Mouse (Mus musculus) neural tube, embryonic 11.5 days (tissue): ENCODE measurements around the gene Golgb1. TPM values are rescaled to one million over a fixed set of nuclear protein-coding genes. Genes with fewer than 3 reads are reported as not detected.

ENCODE experiments used
- ATAC-seq: fragments of 200-750 bp; cut with Nextera tagmentation; 2 replicates; pipeline ENCODE4 v1.8.0; 2017; ENCODE audit warnings: moderate number of reproducible peaks, mild to moderate bottlenecking, moderate TSS enrichment, moderate library complexity; ENCODE audit not compliant: insufficient read depth, low FRiP score, low TSS enrichment
- DNase-seq: peaks from one replicate; pipeline ENCODE4 v3.0.0-alpha.2; 2015; ENCODE audit warnings: low spot score
- H3K27ac ChIP-seq: fragments of 300-500 bp; sonication (generic); 2 replicates; pipeline ENCODE4 v1.5.1; 2014; ENCODE audit warnings: low read depth, mild to moderate bottlenecking, low read length
- H3K27me3 ChIP-seq: fragments of 300-500 bp; sonication (generic); 2 replicates; pipeline ENCODE4 v1.6.1; 2014; ENCODE audit warnings: mild to moderate bottlenecking, low read length, mixed read lengths; ENCODE audit not compliant: control insufficient read depth, insufficient read depth
- H3K36me3 ChIP-seq: fragments of 300-500 bp; sonication (generic); 2 replicates; pipeline ENCODE4 v1.6.1; 2014; ENCODE audit warnings: mild to moderate bottlenecking, low read length, moderate library complexity, mixed read lengths; ENCODE audit not compliant: control insufficient read depth, insufficient read depth
- H3K4me1 ChIP-seq: fragments of 300-500 bp; sonication (generic); 2 replicates; pipeline ENCODE4 v1.6.1; 2014; ENCODE audit warnings: low read length, mixed read lengths; ENCODE audit not compliant: control insufficient read depth, insufficient read depth
- H3K4me2 ChIP-seq: fragments of 300-500 bp; sonication (generic); 2 replicates; pipeline ENCODE4 v1.6.1; 2014; ENCODE audit warnings: low read depth, mild to moderate bottlenecking, moderate library complexity
- H3K4me3 ChIP-seq: fragments of 300-500 bp; sonication (generic); 2 replicates; pipeline ENCODE4 v1.5.1; 2014; ENCODE audit warnings: low read depth, low read length
- H3K9ac ChIP-seq: fragments of 300-500 bp; sonication (generic); 2 replicates; pipeline ENCODE4 v1.6.1; 2014; ENCODE audit warnings: mild to moderate bottlenecking, low read length
- H3K9me3 ChIP-seq: fragments of 300-500 bp; sonication (generic); 2 replicates; pipeline ENCODE4 v1.6.1; 2016; ENCODE audit warnings: low read length; ENCODE audit not compliant: control insufficient read depth
- WGBS: fragments of 180-500 bp; shearing (Covaris S2); extraction: QIAGEN DNeasy Blood & Tissue Kit; methylation state at CpG from one replicate; pipeline ENCODE4 v1.1.7; 2014; 5-methylcytosine and 5-hydroxymethylcytosine counted together
- polyA plus RNA-seq: library from polyadenylated mRNA; unstranded; fragments of >200 nt; fragmentation: Nextera tagmentation; extraction: Ambion mirVana; gene quantifications from 2 replicates; pipeline ENCODE4 v1.2.1, GENCODE M21; 2014

Golgb1 gene
- polyA plus RNA-seq, 1 experiment from 2014 or later = 74.2 TPM

GRCm38 (mm10) chr16:36943591-36943990 is 68.7 kb downstream of the Golgb1 start:
- Histone ChIP-seq H3K4me2 (no peak overlapping the region), H3K9ac (no peak overlapping the region), H3K27ac (no peak overlapping the region), H3K4me3 (no peak overlapping the region), H3K27me3 (no peaks in the 10 kb centered on the region), H3K4me1 (no peaks in the 10 kb centered on the region), H3K36me3 (no peaks in the 10 kb centered on the region), H3K9me3 (no peaks in the 10 kb centered on the region)
- WGBS = 94% methylated on average over 3 of the region's 3 CpGs
- ATAC-seq = no peak
- DNase-seq = no peak

- Histone ChIP-seq H3K9me3 (no peaks in the 10 kb centered on the region), H3K4me3 (no peak overlapping the region), H3K9ac (no peak overlapping the region), H3K4me2 (no peak overlapping the region), H3K36me3 (no peaks in the 10 kb centered on the region), H3K4me1 (no peaks in the 10 kb centered on the region), H3K27me3 (no peaks in the 10 kb centered on the region), H3K27ac (no peak overlapping the region)
- ATAC-seq (no peak), DNase-seq (no peak)
- 50% methylated on average over 12 of the region's 12 CpGs for WGBS
These were observed 70.0 kb downstream of the Golgb1 start for GRCm38 (mm10) chr16:36944895-36945424.

DNA sequence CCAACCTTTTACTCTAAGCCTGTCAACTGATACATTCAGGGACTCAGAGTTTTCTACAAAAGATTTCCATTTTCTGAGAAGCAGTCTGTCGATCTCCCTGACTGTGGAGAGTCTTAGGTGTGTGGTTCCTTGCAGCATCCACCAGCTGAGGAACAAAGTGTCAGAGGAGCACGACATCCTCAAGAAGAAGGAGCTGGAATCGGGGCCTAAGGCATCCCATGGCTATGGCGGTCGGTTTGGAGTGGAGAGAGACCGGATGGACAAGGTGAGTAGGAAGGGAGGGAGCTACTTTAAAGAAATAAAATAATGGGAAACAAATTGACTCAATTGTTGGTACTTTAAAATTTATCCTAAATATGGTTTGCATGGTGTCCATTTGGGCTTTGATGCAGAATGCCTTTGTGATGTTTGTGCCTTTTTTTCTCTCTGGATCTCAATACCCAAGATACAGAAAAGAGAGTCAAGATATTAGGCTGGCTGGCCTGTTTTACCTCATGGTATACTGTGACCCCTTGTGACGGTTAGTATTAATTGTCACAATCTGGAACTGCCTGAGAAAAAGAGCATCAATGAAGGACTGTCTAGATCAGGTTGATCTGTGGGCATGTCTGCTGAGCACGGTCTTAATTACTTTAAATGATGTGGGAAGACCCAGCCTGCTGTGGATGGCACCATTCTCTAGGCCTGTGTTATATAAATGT is 71.7 kb downstream of the Golgb1 start:
- no peak overlapping the region for H3K4me2 ChIP-seq
- no peak for DNase-seq
- 88% methylated on average over 8 of the region's 8 CpGs for WGBS
- no peak overlapping the region for H3K9ac ChIP-seq
- H3K4me3 ChIP-seq = no peak overlapping the region
- H3K27ac ChIP-seq = no peak overlapping the region
- H3K9me3 ChIP-seq = no peaks in the 10 kb centered on the region
- no peaks in the 10 kb centered on the region for H3K36me3 ChIP-seq
- H3K27me3 ChIP-seq = no peaks in the 10 kb centered on the region
- ATAC-seq = no peak
- H3K4me1 ChIP-seq = no peaks in the 10 kb centered on the region

DNA sequence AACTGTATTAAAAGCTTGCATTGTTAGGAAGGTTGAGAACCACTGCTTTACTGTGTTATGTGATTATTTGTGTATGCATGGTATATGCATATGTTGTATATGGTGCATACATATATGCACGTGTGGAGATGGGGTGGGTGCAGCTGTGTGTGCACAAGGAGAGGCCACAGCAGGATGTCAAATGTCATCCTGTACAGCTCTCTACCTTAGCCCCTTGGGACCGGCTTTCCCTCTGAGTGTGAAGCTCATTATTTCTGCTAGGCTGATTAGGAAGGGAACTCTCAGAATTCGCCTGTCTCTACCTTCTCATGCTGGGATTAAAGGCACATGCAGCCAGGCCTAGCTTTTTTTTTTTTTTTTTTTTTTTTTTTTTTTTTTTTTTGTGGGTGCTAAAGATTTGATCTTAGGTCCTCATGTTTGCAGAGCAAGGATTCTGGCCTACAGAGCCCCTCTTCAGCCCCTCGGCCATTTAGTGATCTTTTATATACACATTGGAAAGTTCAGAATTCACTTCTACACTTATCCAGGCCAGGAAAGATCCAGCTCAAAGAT is 72.8 kb downstream of the Golgb1 start:
- no peaks in the 10 kb centered on the region for H3K9me3 ChIP-seq
- no peak overlapping the region for H3K4me2 ChIP-seq
- H3K27me3 ChIP-seq = no peaks in the 10 kb centered on the region
- no peaks in the 10 kb centered on the region for H3K4me1 ChIP-seq
- 75% methylated on average over 4 of the region's 4 CpGs for WGBS
- DNase-seq (no peak), ATAC-seq (no peak)
- H3K27ac ChIP-seq = no peak overlapping the region
- H3K36me3 ChIP-seq = no peaks in the 10 kb centered on the region
- no peak overlapping the region for H3K4me3 ChIP-seq
- no peak overlapping the region for H3K9ac ChIP-seq

DNA sequence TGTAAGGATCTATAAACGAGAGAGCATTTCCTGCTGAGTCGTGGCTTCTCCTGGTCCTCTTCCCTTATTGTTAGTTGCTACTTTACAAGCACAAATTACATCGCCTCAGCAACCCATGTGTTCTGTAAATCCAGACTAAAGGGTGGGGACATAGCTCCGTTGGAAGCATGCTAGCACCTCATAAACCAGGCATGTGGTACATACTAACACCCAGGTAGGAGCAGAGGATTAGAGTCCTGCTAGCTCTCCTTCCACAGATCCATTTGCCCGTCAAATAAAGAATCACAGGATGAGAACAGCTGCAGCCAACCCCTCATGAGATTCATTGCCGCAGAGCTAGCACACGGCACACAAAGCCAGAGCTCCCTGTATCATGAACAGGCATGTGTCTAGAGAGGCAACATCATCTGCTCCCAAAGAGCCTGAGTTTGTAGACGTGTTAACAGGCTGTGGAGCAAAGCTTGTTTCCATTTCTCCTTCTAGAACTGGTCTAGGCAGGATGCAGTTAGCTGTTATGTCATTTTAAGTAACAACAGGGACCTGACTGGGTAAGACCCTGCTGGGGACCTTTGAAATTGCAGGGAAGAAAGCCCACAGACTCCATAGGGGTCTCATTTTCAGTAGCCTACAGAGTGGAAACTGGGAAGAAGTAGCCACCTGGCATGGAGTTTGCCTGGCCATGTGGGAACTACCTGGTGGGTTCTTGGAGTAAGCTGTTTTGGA is 74.8 kb downstream of the Golgb1 start:
- no peak overlapping the region for H3K27ac ChIP-seq
- no peak overlapping the region for H3K4me2 ChIP-seq
- ATAC-seq = no peak
- H3K9me3 ChIP-seq = no peaks in the 10 kb centered on the region
- 55% methylated on average over 8 of the region's 8 CpGs for WGBS
- no peaks in the 10 kb centered on the region for H3K27me3 ChIP-seq
- DNase-seq = no peak
- H3K4me3 ChIP-seq = no peak overlapping the region
- H3K36me3 ChIP-seq = no peaks in the 10 kb centered on the region
- H3K9ac ChIP-seq = no peak overlapping the region
- no peaks in the 10 kb centered on the region for H3K4me1 ChIP-seq

GRCm38 (mm10) chr16:36951029-36951428 is 76.1 kb downstream of the Golgb1 start:
- Histone ChIP-seq H3K27ac (no peak overlapping the region), H3K9me3 (no peaks in the 10 kb centered on the region), H3K4me3 (no peak overlapping the region), H3K36me3 (no peaks in the 10 kb centered on the region), H3K4me1 (no peaks in the 10 kb centered on the region), H3K27me3 (no peaks in the 10 kb centered on the region), H3K4me2 (no peak overlapping the region), H3K9ac (no peak overlapping the region)
- 36% methylated on average over 4 of the region's 4 CpGs for WGBS
- no peak for ATAC-seq
- DNase-seq = no peak

DNA sequence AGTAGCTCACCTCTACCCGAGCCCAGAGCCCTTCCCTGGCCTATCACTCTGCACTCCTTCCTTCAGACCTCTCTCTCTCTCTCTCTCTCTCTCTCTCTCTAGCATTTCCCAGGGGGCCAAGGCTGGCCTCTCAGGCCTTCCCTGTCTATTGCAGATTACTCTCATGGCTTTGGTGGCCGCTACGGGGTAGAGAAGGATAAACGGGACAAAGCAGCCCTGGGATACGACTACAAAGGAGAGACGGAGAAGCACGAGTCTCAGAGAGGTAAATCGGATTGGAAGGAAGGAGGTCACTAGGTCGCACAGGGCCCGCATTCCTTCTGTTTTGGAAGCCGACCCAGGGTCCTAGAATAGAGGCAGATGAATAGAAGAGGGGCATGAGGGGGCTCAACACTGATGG is 80.2 kb downstream of the Golgb1 start:
- Histone ChIP-seq H3K4me3 (no peak overlapping the region), H3K4me2 (no peak overlapping the region), H3K9ac (no peak overlapping the region), H3K27me3 (no peaks in the 10 kb centered on the region), H3K27ac (no peak overlapping the region), H3K4me1 (no peaks in the 10 kb centered on the region), H3K9me3 (no peaks in the 10 kb centered on the region), H3K36me3 (no peaks in the 10 kb centered on the region)
- ATAC-seq (no peak), DNase-seq (no peak)
- 72% methylated on average over 11 of the region's 11 CpGs for WGBS

- Histone ChIP-seq H3K27ac (no peak overlapping the region), H3K9ac (no peak overlapping the region), H3K36me3 (no peaks in the 10 kb centered on the region), H3K4me1 (no peaks in the 10 kb centered on the region), H3K9me3 (no peaks in the 10 kb centered on the region), H3K4me2 (no peak overlapping the region), H3K4me3 (no peak overlapping the region), H3K27me3 (no peaks in the 10 kb centered on the region)
- no peak for DNase-seq
- WGBS = 83% methylated on average over 4 of the region's 4 CpGs
- no peak for ATAC-seq
These were observed 88.5 kb downstream of the Golgb1 start for GRCm38 (mm10) chr16:36963415-36963814.
